Mouse (Mus musculus) layer of hippocampus, adult 9-10 months (tissue): ENCODE measurements at regions not wholly inside any gene's neighbourhood (a gene's known extent, or its start where the extent isn't known, plus 50 kb on each side); places are given as distances from the start of the nearest gene placed in this dataset.

Experiments used
- DNase-seq: peaks from one replicate; pipeline ENCODE4 v3.0.0; 2022; ENCODE audit warnings: low spot score

DNA sequence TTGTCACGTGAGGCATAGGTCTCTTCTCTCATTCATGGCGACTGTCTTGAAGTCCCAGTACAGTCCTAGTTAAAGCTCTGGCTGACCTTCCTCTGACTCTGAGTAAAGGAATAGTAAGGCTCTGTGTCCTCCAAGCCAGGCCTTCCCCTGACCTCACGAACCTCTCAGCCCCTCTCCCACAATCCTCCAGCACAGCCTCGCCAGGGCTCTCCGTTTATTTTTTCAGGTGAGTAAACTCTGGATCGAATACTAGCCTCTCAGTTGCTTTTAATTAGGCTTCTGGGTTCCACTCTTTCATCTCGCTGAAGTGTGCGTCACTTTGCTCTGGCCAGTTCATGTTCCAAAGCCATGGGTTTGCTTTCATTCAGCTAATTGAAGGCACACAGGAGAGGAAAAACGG is 133.8 kb downstream of the Mylk4 start:
- no peak for DNase-seq

DNA sequence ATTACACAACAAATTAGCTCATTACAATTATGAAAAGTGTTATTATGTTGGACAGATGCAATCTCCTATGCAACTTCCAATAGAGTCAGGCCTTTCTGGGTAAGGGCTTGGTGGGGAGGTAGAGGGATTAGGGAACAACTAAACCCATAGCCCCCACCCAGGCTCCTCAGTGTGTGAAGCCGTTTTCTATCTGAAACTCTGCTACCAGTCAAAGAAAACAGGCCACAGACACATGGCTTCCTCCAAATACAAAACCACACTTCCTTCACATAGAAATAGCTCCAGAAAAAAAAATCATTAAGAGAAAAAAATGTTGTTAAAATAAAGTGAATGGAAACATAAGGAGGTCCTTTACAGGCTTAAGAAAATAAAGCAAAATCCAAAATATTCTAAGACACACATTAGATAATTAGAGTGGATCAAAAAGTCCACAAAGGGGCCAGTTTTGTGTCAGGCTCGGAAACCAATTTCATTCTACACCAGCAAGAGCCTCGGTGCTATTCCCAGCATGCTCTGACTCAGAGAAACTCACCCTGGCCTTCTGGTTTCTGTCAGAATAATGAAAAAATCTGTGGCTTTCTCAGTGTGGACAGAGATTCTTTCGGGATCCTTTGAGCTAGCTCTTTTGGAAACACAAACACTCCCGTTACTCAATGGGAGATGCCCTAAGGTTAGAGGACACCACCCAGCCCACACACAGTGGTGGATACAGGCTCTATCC is 140.6 kb downstream of the Mylk4 start:
- no peak for DNase-seq

DNA sequence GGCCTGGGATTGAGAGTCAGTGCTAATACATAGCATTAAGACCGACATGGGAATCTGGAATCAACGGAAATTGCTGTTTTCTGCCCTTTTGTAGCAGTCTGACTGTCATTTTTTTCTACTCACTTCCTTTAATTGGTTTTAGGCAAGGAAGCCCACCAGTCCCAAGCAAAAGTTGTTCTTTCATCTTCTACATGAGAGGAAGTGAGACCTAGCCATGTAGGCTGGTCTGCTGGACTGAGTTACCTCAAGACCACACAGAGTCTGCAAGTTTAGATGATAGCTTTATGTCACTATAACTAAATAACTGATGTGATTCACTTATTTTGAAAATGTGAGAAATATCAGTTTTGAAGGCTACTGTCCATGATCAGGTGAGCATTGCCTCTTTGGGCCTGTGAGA is 142.8 kb downstream of the Mylk4 start:
- DNase-seq, result no peak

DNA sequence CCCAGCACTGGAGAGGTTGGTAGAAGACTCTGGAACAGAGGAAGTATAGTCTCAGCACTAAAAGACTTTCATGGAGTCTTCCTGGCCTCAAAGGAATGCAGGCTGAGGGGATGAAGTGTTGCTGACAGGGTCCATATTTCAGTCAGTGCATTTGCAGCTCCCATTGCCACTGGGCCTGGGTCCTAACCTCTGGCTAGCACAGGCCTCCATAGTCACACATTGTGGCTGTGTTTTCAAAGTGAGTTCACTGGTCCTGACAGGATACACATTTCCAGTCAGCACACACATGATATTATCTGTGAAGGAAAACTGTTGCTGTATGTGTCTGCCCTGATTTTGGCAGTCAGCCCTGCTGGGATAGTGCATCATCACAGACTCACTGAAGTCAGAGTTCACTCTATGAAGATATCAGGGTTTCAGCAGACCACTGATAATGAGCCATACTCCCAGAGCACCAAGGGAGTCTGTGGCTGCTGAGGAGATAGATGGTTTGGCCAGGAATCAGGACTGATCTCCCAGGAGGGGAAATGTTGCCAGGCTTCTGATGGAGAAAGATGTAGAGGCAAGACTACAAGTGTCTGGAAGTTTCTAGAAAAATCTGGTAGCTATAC is 153.5 kb downstream of the Mylk4 start:
- DNase-seq, result no peak

DNA sequence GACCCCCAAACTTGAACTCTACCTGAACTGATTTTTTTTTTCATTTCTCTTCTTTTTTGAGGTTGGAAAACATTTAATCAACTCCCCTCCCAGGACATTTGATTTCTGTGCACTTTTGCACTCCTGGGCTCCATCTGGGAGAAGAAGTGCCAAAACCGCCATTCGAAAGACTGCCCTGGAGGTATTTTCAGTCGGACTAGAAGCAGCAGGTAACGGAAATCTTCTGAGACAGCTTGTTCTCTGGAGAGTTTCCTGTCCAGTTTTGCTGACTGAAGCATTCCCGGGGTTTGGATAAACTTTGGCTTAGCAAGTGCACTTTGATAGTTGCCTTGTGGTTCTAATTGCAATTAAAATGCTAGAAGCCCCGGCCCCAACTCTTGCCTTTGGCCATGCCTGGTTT is 169.8 kb downstream of the Mylk4 start:
- DNase-seq, result no peak

DNA sequence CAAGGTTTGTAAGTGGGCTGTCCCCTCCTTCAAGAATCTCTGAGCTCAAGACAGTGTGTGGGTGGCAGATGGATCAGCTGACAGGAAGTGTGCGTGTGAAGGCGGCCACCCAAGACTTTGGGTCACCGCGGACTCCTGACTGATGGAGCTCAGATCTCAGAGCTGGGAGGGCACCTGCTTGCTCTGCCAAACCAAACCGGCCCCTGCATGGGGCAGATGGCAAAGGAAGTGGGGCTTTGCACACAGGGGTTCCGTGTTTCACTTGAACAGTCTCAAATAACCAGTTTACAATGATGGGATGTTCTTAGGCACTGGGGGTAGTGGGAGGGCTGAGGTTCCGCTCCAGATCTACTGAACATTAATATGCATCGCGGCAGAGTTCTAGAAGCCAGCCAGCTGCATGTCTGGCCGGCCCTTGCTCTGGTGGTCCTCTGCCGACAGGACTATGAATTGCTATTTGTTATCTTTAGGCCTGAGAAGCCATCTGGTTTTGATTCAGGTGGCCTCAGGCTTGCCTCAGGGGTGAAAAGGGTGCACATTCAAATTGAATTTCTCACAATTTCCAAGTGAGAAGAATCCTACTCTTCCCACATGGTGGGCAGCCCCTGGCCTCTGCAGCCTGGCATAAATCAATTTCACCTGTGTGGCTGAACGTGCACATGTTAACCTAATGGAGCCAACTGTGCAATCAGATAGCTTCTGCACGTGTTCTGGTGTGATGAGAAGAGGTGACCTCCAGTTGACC is 172.0 kb downstream of the Mylk4 start:
- DNase-seq, result no peak

DNA sequence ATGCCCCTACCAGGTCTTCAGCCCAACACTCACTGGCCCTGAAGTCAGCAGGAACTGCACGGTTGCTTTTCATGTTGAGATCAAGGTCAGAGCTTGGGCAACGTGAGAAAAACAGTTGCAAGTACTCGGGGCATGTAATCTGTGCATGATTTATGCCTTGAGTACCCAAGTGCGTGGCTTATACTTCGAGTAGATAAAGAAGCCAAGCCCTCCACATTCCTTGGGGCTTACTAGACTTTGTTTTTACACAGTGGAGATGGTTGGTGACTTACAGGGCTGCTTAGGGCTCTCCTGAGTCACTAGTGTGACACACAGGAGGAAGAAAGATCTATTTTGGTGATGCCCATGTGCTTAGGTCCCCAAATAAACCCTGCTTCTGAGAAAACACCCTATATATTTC is 172.8 kb downstream of the Mylk4 start:
- no peak for DNase-seq

DNA sequence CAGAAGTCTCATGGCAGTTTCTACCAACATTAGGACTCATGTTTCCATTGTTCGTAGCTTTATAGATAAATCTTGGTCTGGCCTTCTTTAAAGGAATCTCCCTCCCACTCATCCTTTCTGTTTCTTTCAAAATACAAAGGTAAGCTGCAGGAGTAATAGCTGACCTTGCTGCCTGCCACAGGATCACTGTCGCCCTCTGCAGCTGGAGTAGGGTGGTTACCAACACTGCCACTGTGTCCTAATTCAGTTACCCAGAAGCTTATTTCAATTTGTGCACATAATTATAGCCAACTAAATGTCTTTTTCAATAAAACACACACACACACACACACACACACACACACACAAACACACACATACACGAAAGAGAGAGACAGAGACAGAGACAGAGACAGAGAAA is 175.3 kb downstream of the Mylk4 start:
- DNase-seq, result no peak

DNA sequence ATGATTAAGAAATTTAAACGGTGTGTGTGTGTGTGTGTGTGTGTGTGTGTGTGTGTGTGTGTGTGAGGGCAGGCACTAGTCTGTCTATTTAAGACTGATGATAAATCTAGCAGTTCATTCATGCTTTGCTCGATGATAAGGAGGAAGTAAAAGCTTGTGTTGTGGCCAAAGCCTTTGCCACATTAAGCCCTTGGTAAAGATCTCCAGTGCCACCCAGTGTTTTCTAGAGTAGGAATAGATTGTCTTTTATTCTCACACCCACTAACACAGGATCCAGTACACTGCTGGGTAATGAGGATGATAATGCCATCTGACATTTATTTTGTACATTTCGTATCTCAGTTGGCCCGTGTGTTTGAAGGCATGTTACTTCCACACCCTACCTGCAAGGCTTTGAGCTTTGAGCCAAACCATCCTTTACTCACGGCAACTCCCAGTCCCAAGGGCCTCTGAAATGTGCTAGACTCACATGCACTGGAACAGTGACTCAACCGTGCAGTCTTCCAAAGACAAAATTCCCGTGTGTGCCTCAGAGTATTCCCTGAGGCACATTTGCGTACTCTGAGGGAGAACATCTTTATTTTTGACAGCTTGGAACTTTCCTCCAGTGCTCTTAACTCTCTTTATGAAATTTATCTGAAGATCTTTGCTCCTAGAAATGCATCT is 179.7 kb downstream of the Mylk4 start:
- no peak for DNase-seq

DNA sequence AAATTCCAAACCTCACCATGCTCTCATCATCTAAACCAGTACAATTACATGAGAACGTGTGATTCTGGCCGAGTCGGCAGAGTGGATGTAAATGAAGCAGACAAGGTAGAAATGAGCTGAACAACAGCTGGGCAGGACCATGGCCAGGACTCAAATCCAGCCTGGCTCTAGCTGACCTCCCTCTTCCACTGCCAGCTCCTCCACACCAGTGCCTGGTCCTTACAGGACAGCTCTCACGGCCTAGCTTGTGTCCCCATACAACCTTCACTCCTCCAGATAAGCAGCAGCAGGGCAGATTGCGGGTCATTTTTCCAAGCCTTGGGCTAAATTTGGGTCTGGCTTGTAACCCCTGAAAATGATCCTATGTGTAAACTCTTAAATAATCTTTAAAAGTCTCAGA is 182.4 kb downstream of the Mylk4 start:
- DNase-seq, result no peak

DNA sequence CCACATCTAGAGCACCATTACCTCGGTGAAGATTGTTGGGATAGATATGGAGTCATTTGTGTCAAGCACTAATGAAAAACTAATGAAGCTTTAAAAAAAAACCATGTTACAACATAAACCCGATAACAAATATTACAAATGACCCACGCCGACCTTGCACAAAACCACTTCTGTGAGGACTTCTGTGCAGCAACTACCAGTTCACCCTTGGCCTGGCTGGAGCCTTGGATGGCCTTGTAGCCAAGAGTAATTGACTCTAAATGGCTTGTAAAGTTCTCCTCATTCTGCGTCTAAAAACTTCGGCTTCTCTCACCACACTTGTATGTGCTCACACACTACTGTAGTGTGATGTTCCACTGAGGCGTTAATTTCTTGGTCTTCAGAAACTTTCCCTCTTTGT is 190.1 kb downstream of the Mylk4 start:
- DNase-seq, result no peak

DNA sequence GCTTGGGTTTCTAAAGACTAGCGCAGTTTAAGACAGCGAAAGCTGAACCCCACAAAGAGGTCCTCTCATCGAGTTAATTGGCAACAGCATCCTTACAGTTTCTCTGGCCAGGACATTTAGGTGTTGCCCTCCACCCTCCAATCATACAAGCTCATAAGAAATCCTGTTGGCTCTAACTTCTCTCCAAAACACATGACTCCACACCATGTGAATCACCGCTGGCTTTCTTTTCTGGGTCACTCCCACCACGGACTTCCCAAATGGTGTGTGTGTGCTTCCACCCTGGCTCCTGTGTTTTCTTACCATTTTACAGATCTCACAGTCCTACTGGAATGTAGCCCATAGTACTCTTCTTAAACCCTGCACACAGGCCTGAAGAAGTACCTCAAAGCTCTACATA is 190.6 kb downstream of the Mylk4 start:
- no peak for DNase-seq

DNA sequence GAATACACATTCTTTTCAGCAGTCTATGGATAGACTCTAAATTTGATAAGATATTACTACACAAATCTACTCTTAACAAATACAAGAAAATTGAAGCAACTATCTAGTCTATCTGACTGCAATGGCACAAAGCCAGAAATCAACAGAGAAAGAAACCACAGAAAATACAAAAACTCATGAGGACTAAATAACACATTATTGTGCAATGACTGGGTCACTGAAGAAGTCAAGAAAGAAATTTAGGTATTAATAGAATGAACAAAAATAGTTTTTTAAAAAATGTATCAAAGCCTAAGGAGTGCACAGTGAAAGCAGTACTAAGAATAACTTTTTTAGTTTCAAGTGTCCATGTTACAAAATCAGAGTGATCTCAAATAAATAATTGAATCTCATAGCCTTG is 202.2 kb downstream of the Mylk4 start:
- DNase-seq, result no peak

DNA sequence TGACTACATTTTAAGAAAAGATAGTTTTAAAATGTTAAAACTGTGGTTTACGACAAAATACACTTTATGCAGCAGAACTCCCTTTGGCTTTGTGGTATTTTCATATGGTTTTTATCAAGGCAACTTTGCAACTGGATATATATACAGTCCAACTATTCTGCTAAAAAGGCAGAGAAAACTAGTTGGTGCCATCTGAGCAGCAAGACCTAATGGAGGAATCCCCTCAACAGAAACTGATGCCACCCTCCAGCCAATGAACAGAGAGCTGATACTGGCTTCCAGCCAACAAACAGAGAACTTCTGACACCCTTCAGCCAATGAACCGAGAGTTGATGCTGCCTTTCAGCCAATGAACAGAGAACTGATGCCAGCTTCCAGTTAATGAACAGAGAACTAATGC is 215.9 kb downstream of the Mylk4 start:
- no peak for DNase-seq

DNA sequence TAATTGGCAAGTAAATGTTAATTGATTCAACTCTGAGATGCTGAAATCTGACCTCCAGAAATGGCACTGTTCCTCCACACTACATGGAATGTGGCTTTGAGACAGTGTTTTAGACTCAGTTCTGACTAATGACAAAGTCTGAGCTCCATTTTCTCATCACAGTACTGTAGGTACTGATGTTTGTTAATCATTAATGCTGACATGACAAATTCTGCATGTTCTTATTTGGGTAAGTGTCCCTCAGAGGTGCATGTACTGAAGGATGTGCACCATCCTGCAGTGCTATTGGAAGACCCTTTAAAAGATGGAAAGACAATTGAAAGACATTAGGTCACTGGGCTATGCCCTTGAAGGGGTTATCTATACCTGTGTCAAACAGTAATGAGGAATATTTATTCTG is 222.1 kb upstream of the Gmds start:
- DNase-seq, result no peak

DNA sequence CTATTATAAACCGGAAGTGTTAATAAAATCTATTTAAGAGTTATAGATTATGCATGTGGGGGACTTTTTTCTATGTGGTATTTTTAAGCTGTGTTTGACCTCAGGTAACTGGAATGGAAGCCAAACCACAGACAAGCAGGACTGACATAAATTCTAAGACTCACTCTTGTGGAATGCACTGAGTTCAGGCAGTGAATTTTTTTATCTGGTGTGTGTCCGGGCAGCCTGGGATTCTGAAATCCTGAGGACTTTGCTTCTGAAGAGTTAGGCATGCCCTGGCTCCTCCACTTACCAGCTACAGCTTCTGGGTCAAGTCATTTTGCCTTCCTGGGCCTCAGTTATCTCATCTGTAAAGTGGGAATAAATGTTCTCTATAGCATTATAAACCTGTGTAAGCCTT is 217.9 kb upstream of the Gmds start:
- no peak for DNase-seq

DNA sequence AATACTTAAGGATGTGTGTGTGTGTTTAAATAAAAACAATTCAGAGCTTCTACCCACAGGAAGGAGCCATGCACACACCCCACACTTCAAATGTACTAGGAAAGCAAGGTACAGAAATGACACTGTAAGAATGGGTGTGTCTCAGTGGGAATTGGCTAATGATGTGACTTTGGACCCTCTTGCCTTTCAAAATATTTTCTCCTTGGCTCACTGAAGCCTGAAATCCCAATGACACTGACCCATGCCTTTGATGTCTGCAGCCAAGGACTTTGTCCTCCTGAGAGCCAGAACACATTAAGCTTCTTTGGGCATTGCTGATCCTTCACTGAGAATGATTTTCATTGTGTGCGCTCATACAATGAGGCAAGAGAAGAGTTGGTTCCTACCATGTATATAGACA is 216.5 kb upstream of the Gmds start:
- no peak for DNase-seq

DNA sequence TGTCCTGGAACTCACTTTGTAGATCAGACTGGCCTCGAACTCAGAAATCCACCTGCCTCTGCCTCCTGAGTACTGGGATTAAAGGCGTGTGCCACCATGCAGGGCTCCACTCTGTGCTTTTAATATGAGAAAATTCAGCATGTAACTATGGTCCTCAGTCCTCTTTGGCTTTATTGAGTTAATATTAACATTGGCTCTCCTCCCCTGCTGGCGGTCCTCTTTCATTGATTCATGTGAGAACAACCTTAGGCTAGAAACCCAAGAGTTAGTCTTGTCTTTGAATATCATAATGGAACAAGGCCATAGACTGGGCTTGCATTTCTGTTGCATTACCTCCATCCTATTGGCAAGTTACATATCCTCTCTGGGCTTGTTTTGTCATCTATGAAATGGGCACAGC is 216.1 kb upstream of the Gmds start:
- DNase-seq, result no peak

DNA sequence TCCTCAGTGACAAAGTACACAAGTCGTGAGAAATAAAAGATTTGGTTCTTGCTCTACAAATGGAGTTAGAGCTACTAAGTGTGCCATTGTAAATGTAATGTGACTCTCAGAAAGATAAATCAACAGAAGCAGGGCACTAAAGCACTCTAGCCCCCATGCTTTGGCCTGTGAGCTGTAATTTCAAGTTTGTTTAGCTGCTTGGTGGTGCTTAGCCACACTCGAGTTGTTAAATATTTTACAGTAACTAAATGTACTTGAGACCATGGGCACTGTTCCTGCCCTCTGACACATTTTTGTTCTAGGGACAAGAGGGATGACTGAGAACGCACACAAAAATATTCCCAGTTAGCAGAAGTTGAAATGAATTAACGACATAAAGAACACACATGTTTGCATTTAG is 214.6 kb upstream of the Gmds start:
- no peak for DNase-seq

DNA sequence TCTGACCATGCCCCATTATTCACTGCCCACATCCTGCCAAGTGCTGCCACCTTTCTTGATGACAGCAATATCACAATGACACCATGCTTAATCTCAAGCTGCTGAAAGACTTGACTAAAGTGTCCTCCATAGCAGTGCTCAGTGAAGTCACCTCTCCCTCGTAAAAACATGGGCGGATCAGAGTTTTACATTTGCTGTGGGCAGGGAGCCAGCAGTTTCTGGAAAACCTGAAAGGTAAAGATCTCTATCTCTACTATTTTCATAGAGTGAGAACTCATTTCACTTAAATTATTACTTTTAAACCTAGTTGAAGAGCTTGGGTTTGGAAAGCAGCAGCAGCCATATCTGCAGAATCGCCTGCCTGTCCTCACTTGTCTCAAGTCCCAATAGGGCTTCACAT is 211.6 kb upstream of the Gmds start:
- no peak for DNase-seq

DNA sequence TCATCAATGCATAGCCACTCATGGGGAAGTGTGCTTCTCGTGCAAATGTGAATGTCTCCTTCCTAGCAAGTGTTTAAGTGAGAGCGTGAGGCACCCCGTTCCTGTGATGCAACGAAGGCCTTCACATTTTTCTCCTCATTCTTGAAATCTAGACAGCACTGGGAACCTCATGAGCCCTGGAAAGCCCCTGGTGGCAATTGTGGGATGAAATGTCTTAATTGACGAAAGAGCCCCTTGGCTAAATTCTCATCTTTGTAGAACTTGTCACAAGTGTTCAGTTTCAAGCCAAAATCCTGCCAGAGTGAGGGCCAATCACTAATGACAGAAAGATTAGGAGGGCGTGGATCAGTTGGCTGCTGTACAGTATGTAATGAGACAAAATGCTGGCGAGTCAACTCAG is 208.6 kb upstream of the Gmds start:
- DNase-seq, result no peak

DNA sequence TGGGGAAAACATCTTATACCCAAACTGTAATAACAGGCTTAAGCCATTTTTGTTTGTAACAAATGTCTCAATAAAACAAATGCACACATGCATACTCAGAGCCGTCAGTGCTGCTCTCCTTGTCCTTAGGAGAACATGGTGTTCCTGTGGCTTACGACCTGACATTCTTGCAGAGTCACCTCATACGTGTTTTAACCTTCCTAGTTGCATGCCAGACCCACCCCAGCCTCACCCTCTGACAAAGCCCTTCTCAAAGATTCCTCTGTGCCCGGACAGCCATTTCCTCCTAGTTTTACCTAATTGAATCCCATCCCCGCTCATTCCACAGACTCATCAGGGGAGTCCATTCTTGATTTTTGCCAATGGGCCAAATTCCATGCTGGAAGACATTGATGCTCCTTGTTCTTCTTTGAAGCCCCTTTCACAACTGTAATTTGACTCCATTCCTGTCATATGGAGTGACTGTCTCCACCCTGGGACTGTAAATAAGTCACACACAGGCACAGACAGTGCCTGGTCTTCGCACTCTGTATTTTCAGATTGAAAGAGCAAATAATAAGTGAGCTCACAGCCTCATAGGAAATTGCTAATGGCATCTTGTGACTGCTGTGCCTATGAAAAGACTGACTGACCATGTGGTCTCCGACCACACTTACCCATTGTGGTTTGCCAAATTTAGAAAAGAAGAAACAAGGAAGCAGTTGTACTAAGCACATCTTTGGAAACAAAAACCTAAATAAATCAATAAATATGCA is 206.6 kb upstream of the Gmds start:
- peak; percentile 7 for DNase-seq
